Mouse (Mus musculus) embryo, embryonic 10.5 days (tissue): ENCODE measurements around the gene Cln3.

Experiments
- DNase-seq: peaks from one replicate; pipeline ENCODE4 v3.0.0-alpha.2; 2015; ENCODE audit warnings: low spot score

Gene Cln3

DNA sequence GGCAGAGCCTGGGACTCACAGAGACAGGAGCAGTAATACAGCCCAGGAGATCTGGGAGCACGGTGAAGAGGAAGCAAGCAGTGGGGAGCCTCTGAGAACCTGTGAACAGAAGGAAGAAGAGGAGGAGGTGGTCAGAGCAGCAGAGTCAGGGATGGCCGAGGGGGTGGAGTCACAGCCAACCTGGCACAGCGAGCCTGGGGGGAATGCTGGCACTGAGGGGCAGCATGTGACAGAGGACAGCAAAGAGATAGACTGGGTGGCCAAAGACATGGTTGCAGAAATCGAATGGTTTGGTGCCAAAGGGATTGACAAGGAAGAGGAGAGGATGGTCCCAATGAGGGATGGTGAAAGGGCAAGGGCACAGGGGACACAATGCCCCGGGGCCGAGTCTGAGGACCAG lies at the start of gene Cln3:
Gene Cln3, minus strand, starts transcription at position 101 of the 400 bp plus-strand sequence.
- DNase-seq: no peak

DNA sequence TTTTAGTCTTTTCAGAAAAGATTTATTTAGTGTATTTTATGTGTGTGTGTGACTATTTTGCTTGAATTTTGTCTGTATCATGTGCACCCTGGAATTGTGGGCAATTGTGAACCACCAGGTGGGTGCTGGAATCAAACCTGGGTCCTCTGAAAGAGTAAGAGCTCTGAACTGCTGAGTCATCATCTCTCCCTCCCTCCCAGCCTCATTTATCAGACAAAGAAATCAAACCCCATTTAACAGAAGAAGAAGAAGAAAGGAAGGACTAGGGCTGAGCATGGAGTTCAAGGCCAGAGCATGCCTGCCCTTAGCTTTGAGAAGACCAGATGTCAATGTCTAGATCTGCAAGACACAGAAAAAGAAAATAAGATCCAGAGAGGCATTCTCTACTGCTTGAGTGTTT lies 49.8 kb upstream of the Cln3 start:
- DNase-seq: no peak

DNA sequence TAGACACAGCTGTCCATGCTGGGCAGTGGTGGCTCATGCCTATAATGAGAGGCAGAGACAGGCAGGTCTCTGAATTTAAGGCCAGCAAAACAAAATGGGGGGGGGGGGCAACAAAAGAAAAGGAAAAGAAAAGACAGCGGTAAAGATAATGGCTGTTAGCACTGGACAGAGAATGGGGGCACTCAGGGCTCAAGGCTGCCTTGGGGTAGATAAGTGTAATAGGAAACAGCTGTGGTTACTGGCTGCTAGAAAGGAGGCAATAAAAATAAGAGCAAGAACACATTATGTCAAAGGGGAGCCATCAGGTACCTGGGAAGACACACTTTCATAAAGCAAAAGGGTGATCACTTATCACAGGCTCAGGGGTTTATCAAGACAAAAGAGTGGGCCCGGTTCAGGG lies 46.9 kb upstream of the Cln3 start:
- no peak for DNase-seq

DNA sequence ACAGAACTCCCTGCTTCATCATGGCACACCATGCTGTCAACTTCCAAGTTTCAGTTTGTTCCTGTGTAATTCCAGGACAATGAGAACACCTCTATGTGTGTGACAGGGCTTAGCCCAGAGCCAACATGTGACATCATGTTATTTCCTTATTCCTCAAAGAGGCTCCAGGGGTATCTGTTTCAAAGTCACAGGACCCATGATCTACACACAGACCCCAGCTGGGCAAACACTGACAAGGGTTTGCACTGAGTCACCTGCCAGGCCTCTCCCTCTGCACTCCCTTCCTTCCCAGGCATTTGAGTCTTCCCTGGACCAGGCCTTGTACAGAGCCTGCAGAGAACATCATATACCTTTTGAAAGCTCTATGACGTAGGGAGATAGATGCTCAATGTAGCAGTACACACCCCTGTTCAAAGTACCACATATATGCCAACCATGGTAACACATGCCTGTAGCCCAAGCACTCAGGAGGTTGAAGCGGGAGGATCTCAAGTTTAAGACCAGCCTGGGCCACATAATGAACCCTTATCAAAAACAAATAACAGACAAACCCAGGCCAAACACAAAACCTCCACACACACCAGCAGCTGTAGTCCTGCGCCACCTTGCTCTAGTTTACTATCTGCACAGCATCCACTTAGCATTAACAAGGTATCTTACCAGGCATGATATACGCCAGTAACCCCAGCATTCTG lies 45.4 kb upstream of the Cln3 start, which contains the start of gene Nupr1:
Gene Nupr1, minus strand, starts transcription at position 38 of the 695 bp plus-strand sequence.
- DNase-seq: no peak

DNA sequence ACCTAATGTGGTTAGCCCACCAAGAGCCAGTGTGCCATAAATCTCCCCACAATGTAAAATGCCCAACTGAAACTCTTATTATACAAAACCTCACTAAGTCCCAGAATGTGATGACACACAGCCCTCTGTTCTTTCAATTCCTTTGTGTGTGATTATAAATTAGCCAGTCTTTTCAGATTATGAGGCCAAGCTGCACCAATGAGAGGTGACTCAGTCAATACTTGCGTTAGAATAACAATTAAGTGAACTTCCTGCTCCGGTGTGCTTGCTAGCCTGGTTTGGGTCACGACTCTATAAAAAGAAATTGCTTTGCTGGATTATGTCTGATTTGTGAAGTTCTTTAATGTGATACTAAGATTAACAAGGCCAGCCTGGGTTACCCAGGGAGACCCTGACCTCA lies 44.3 kb upstream of the Cln3 start:
- no peak for DNase-seq

DNA sequence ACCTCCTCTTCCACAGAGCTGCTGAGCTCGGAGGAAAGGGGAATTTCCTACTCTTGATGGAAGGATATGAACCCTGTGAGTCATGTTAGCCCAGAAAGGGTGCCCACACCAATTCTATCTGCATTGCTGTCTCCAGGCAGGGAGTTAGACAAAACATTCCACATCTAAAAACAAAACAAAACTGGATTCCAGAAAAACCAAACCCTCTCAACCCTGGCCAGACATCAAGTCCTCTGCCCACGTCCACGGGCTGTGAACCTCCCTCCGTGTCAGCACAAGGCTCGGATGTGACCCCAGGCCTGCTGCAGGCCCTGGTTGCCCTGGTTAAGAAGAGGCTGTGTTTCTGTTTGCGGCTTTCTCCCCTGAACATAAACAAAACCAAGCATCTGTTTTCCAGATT lies 42.5 kb upstream of the Cln3 start:
- DNase-seq: no peak

DNA sequence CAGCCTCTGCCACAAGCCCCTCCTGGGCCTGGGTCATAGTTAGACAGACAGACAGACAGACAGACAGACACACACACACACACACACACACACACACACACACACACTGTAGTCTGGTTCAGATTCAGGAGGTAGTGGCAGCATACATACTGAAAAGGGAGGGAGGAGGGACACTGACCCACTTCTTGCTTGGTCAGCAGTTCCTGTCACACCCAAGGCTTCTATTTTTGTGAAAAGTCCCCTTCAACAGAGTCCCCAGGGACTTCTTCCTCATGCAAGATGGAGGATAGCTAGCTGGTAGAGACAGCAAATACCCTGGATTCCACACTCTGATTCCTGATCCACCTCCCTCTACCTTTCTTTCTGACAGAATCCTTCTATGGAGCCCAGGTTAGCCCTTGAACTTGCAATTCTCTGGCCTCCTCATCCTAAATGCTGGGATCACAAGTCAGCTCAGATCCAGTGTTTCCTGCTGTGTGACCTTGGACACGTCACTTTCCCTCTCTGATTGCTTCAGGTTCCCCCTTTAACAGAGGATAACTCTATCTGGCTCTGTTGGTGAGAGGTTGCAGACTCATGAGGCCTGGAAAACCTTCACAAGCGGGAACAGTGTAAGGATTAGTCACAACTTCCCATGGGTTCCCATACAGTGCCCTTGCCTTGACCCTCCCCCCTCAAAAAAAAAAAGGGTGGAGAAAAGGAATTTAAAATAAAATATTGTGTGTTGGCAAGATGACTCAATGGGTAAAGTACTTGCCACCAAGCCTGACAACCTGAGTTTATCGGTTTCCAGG lies 40.4 kb upstream of the Cln3 start:
- DNase-seq: no peak

DNA sequence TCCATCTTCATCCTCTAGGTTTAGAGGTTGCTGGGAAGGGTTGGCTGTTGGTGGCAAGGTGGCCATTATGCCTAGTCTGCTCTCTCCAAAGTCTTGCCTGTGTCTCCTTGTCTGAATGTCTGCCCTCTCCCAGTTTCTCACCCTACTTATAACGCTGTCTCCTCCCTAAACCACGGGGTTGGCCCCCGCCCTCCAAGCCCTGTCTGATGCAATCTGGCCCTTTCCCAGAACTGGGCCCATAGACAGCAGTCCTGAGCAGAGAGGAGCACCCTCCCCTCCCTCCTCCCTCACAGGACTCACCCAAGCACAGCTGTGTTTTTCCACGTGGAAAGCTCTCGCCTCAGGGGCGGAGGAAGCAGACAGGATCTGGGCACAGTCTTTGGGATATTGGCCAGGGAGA lies 39.8 kb upstream of the Cln3 start:
- DNase-seq: no peak

DNA sequence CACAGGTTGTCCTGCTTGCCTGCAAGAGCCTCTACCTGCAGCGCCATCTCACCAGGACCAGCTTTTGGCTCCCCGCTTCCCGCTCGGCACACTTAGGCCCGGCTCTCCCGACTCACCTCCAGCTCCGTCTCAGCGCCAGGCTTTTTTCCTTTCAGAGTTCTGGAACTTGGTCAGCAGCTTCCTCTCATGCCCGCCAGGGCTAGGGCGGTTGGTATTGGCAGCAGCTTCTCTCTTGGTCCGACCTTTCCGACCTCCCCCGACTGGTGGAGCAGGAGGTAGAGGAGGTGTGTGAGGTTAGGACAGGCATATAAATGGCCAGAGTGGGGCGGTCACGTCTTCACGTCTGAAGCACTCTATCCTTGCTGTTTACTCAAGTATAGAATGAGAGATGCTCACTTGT lies 39.2 kb upstream of the Cln3 start:
- DNase-seq: no peak

DNA sequence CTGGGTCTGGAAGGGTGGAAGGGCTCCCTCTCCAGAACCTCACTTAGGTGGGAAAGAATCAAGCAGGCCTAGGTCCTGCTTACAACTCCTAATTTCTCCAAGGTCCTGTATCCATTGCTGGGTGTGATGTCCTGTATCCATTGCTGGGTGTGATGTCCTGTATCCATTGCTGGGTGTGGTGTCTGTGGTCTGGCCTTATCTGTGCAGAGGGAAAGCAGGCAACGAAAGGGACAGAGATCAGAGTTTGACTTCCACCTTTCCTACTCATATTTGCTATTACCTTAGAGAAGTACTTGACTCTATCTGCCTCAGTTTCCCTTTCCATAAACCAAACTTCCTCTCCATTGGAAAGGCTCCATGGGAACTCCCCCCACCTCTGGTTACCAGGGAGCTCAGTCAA lies 37.8 kb upstream of the Cln3 start:
- DNase-seq: no peak

DNA sequence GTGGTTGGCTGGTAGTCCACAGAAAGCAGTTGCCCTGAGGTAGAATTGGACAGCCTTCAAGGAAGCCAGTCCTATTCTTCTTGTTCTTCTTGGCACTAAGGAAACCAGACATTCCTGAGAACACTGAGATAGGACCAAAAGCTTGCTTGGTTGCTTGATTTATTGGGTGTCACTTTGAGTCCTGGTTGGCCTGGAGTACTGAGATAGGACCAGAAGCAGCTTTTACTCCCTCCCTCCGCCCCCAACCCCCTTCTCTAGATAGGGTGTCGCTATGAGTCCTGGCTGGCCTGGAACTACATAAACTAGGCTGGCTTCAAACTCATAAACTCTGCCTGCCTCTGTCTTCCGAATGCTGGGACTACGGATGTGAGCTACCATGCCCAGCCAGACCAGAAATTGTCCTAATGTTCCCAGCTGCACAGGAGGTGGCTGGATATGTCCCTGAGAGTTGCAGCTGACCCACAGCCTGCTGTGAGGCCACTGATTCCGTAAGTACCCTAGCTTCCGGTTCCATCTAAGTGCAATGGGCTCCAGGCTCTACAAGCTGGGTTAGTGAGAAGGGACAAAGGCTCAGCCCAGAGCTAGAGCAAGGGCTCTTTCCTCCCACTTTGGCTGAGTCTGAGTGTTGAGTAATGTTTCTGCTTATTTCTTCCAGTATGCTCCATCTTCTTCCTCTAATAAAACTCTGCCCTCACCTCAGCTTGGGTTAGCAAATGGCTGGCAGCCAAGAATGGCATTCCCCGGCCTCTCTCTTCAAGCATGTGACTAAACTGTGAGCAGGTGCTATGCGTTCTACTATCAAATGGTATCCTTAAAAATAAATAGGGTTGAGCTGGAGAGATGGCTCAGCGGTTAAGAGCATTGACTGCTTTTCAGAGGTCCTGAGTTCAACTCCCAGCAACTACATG lies 36.1 kb upstream of the Cln3 start:
- DNase-seq: no peak

DNA sequence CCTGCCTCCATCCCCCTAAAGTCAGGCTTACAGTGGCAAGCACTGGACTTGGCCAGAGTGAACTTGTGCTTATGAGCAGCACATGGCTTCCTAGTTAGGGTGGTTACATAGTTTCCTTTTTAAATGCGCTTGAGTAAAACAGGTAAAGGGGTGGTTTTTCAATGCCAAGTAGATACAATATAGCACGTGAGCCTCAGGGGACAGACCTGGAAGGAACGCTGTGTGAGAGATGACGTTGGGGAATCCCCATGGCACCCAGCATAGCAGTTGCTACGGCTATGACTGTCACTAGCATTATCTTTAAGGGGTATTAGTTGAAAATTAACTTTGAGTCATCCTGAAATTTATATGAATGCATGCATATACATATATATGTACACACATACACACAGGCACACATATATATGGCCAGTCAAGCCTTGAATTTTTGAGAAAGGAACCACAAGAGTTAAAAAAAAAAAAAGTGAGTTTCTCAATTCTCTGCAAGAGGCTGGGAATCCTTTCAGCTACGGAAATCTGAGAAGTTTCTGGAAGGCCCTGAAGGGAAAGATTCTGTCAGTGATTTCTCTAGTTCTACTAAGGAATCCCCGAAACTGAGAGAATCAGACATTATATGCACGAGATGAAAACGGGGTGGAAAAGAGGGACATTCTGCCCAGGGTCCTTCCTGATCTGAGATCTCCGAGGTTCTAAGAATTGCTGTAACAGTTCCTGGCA lies 34.1 kb upstream of the Cln3 start:
- no peak for DNase-seq

DNA sequence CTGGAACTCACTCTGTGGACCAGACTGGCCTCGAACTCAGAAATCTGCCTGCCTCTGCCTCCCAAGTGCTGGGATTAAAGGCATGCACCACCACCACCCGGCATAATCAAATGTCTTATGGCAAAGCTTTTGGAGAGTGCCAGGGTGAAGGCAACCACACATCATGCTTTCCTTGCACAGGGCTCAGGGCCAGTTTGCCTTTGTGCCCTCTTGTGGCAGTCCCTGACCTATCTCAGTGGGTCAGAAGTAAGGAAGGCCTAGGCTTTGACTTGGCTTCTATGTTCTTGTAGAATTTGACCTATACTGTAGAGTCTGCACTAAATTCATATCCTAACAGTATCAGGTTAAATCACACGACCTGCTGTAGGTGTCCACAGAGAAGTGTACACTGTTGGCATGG lies 31.1 kb upstream of the Cln3 start:
- no peak for DNase-seq

DNA sequence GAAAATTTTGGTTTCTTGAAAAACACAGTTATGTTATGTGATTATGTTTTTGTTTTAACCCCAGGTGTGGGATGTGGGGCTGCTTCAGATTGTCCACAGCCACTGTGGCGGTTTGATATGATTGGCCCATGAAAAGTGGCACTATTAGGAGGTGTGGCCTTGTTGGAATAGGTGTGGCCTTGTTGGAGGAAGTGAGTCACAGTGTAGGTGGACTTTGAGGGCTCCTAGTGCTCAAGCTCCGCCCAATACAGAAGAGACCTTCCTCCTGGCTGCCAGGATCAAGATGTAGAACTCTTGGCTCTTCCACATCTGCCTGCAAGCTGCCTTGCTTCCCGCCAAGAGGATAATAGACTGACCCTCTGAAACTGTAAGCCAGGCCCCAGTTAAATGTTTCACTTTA lies 27.1 kb upstream of the Cln3 start:
- no peak for DNase-seq

DNA sequence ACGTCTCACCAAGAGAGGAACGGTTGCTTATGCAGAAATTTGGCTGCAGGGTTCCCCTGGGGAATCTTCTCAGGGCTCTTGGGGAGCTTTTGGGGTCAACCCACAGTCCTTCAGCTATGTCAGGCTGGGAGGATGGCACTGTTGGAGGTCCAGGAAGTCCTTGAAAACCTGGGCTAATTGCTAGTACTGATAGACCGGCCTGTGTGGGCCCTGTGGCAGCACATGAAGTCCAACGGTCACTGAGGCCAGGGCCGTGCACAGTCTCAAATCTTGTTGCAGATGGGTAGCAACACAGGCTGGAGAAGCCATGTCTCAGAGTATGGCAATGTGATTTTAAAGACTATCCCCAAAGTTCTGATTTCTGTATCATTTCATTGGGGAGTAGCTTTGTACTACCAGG lies 22.2 kb upstream of the Cln3 start:
- DNase-seq: no peak

DNA sequence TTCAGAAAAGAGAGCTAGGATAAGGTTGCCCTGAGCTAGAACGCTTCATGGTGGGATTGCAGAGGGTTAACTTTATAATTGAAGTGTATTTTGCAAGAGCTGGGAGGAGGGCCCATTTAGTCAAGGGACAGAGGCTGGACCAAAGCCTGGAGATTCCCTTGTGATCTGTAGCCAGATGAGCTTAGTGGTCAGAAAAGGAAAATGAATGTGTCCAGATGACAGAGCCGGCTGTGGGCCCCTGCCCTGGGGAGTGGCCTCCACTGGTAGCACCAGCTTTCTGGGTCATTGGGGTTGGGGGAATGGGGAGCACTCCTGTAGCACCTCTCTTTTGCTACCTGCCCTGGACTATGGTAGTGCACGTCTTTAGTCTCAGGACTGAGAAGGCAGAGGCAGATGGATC lies 21.4 kb upstream of the Cln3 start:
- no peak for DNase-seq

DNA sequence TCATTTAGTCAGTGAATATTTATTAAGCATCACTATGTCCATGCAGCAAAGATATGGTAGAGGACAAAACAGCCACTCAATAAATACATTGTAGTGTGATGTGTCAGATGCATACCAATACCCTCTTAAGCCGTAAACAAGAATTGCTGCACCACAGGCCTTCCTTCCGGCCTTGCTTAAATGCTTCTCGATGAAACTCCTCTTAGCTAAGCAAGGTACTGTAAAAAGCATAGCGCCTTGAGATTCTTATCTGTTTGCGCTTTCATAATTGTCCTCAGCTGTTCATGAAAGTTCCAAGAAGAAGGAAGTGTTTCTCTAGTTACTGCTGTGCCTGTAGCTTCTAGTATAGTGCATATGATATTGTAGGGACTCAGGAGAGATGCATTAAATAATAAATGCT lies 21.0 kb upstream of the Cln3 start:
- no peak for DNase-seq

DNA sequence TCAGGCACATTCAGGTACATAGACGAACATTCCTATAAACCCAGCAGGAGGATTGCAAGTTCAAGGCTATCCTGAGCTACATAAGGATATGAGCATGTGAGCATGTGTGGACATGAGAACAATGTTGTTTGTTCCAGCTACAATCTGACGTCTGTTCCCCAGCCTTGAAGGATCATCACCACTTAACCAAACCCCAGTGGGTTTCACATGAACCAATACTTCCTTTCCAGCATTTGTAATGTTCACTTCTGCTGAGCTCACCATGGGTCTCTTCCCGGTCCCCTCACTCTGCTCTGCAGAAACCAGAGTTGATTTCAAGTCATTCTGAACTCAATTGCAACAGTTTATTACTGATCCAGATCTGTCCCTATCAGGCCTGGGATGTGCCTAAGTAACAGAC lies 17.0 kb upstream of the Cln3 start:
- DNase-seq: no peak

DNA sequence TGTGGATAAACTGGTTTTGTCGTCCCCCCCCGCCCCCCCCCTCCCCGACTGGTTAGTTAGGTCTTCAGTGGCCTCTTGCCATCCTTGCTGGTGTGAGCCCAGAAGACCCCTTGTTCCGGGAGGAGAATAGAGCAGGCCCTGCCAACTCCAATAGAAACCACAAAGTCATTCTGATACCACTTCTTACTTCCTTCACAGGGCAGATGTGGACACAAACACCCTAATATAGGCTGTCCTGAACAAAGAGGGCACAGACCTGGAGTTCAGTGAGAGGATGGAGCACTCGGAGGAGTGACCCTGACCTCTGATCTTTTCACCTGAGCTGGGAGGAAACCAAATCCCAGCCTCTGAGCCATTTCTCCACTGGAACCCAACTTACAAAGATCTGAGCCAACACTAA lies 16.3 kb upstream of the Cln3 start:
- no peak for DNase-seq

DNA sequence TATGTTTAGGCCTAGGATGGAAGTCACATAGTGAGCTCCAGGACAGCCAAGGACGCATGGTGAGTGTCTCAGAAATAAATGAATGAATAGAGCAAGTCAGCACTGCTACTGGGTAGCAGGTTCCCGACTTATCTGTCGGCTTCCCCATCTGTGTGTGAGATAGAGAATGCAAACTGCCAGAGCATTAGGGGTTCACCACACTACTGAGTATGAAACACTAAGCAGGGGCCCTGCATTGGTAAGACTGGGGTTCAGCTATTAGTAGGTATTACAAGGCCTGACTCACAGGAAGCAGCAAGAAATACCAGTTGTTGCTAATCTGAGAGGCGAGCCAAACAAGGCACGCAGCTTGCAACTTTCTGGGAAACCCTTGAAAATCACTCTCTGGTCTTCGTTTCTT lies 13.3 kb upstream of the Cln3 start:
- DNase-seq: no peak

DNA sequence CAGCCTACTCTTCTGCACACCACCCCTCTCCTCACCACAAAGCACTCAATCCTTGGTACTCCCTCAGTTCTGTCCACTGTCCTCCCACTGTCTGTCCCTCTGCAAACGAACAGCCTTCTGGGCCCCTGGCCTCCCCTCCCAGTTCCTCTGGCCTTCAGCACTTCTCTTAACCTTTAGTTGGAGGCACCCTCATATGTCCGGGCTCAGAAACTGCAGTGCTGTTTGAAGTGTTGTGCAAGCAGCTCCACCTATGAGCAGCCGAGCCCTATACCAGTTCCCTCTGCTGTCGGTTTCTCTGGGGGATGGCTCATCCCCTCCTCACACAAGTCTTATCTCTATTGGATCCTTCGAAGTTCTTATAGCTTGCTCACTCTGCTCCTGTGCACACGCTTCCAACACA lies 10.8 kb upstream of the Cln3 start:
- no peak for DNase-seq

DNA sequence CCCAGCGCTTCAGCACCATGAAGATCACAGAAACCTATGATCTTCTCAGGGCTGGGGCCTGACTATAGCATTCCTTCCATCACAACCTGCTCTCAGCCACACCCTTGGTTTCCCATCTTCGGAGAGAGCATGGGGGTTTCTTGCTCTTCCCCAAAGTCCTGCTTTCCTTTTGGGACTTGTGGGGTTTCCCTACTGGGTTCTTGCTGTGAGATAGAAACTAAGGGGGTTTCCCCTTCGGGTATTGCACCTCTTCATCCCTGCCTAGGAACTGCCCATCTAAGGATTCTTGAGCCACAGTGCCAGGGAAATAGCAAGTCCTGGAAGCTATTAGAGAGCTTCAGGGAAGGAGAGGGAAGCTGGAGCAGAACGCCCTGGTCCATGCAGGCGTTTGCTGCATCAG lies 10.3 kb upstream of the Cln3 start:
- DNase-seq: no peak
